ENCODE assay signal across 13 mouse cellular contexts in genomic region chr2:45101040-45101439, GRCm38 (mm10). TPM values are rescaled to one million over a fixed set of nuclear protein-coding genes. Genes with fewer than 3 reads are reported as not detected.
DNase-seq lines count a peak whose midpoint lies in the region; ATAC-seq lines count a peak whose summit lies in the region.
"Had no signal": no experiment of that assay in that cellular context is flagged by ENCODE, and none has a peak within 500 bp of the region (broad histone marks: within the 10 kb centered on the region; RNA-seq: fewer than 3 reads in every experiment).

No protein-coding gene starts in this region.

- H3K4me3 ChIP-seq in lung, embryonic 15.5 days = no peak overlapping the region
- no peak overlapping the region for H3K4me3 ChIP-seq in hindbrain, embryonic 14.5 days (replicated peaks; ENCODE audit: low read length)
- peak overlapping the region; percentile 87 for H3K4me3 ChIP-seq in megakaryocyte, embryonic 14.5 days (replicated peaks)
- H3K4me3 ChIP-seq: embryonic facial prominence, embryonic 15.5 days had no signal

- no peak for ATAC-seq in lung, embryonic 15.5 days (ENCODE audit: borderline replicate concordance, extremely low read depth, low FRiP score, low TSS enrichment)
- no peak for ATAC-seq in hindbrain, embryonic 14.5 days (ENCODE audit: low FRiP score)

- H3K9ac ChIP-seq in lung, embryonic 15.5 days = no peak overlapping the region
- no peak overlapping the region for H3K9ac ChIP-seq in hindbrain, embryonic 14.5 days
- H3K9ac ChIP-seq: embryonic facial prominence, embryonic 15.5 days had no signal

- 0 out of 2 replicates have a peak, but pooled peaks cover 3% of the 10 kb centered on the region for H3K27me3 ChIP-seq in lung, embryonic 15.5 days
- no peaks in the 10 kb centered on the region for H3K27me3 ChIP-seq in hindbrain, embryonic 14.5 days (ENCODE audit: control insufficient read depth, insufficient read depth, low read length)
- no peaks in the 10 kb centered on the region for H3K27me3 ChIP-seq in megakaryocyte, embryonic 14.5 days (replicated peaks)

- H3K9me3 ChIP-seq in lung, embryonic 15.5 days = no peaks in the 10 kb centered on the region
- no peaks in the 10 kb centered on the region for H3K9me3 ChIP-seq in hindbrain, embryonic 14.5 days (ENCODE audit: control insufficient read depth, low read length)
- H3K9me3 ChIP-seq in megakaryocyte, embryonic 14.5 days = no peaks in the 10 kb centered on the region
- H3K9me3 ChIP-seq: embryonic facial prominence, embryonic 15.5 days had no signal

- no peaks in the 10 kb centered on the region; the same call in 1 of the 2 replicates for H3K36me3 ChIP-seq in lung, embryonic 15.5 days
- H3K36me3 ChIP-seq in hindbrain, embryonic 14.5 days (replicated peaks; ENCODE audit: control insufficient read depth, insufficient read depth) = no peaks in the 10 kb centered on the region
- H3K36me3 ChIP-seq in megakaryocyte, embryonic 14.5 days (replicated peaks; ENCODE audit: low read length) = peaks cover 94% of the 10 kb centered on the region
- H3K36me3 ChIP-seq: embryonic facial prominence, embryonic 15.5 days had no signal

- peaks cover 60% of the 10 kb centered on the region for H3K4me1 ChIP-seq in lung, embryonic 15.5 days
- peaks cover 85% of the 10 kb centered on the region for H3K4me1 ChIP-seq in hindbrain, embryonic 14.5 days (replicated peaks; ENCODE audit: control insufficient read depth, insufficient read depth, low read length)
- peaks cover 94% of the 10 kb centered on the region for H3K4me1 ChIP-seq in megakaryocyte, embryonic 14.5 days

- 44% methylated on average over 4 of the region's 4 CpGs for WGBS in lung, embryonic 15.5 days
- 59% methylated on average over 4 of the region's 4 CpGs for WGBS in hindbrain, embryonic 14.5 days

- H3K4me2 ChIP-seq in lung, embryonic 15.5 days = peak overlapping the region; percentile 16
- 0 out of 2 replicates have a peak overlapping the region, but pooled peaks have one; percentile 7 for H3K4me2 ChIP-seq in hindbrain, embryonic 14.5 days (replicated peaks)
- H3K4me2 ChIP-seq: embryonic facial prominence, embryonic 15.5 days had no signal

- no peak overlapping the region; the same call in 1 of the 2 replicates for H3K27ac ChIP-seq in lung, embryonic 15.5 days
- H3K27ac ChIP-seq in hindbrain, embryonic 14.5 days = no peak overlapping the region; the same call in 1 of the 2 replicates
- H3K27ac ChIP-seq: embryonic facial prominence, embryonic 15.5 days had no signal

- peak; percentile 37 for DNase-seq in heart, adult 11 months
- no peak for DNase-seq in heart, postnatal 4 days
- DNase-seq in lung, postnatal 25 days (ENCODE audit: low spot score) = no peak
- no peak for DNase-seq in hindbrain, embryonic 14.5 days (ENCODE audit: low spot score)
- DNase-seq in thymus, adult 18-20 months = no peak
- DNase-seq in layer of hippocampus, adult 18-20 months (ENCODE audit: low spot score in 2 of 2) = no peak
- DNase-seq: cerebellum, postnatal 10 days; kidney, adult 8-10 months; layer of hippocampus, postnatal 36 days; right cerebral cortex, adult 18-20 months had no signal

RNA-seq across cellular contexts. Expression of gene Zeb2, which starts 16.2 kb away (rescaled TPM):
- total RNA-seq in heart, postnatal 4 days (2021) = 10 to 100 TPM; 59.7 to 66.5 TPM
- polyA plus RNA-seq in lung, embryonic 15.5 days (2015; fragmentation: Nextera tagmentation; extraction: Ambion mirVana) = 79.9 and 94.7 TPM in 2 replicates
- 38.8 and 41.9 TPM in 2 replicates for polyA plus RNA-seq in hindbrain, embryonic 14.5 days (2014; fragmentation: Nextera tagmentation; extraction: Ambion mirVana)
- 14.4 and 20.1 TPM in 2 replicates for polyA plus RNA-seq in megakaryocyte, embryonic 14.5 days (2012; ENCODE audit: insufficient read depth, low replicate concordance)
- total RNA-seq in layer of hippocampus, adult 18-20 months (2021) = 100 to 1,000 TPM; 381 to 385 TPM
